Mouse (Mus musculus) heart, adult 2 months (tissue): ENCODE results near the gene Pole3.

Source experiments
- EP300 ChIP-seq: fragments of 200-500 bp; IDR thresholded peaks from 2 replicates; pipeline ENCODE4 v1.6.1; 2011; ENCODE audit warnings: low read depth, low read length, control low read depth; ENCODE audit not compliant: insufficient read depth
- POLR2A ChIP-seq: fragments of 200-500 bp; IDR thresholded peaks from 2 replicates; pipeline ENCODE4 v1.6.1; 2011; ENCODE audit warnings: mild to moderate bottlenecking, low read depth, low read length, control low read depth; ENCODE audit not compliant: insufficient read depth

DNA sequence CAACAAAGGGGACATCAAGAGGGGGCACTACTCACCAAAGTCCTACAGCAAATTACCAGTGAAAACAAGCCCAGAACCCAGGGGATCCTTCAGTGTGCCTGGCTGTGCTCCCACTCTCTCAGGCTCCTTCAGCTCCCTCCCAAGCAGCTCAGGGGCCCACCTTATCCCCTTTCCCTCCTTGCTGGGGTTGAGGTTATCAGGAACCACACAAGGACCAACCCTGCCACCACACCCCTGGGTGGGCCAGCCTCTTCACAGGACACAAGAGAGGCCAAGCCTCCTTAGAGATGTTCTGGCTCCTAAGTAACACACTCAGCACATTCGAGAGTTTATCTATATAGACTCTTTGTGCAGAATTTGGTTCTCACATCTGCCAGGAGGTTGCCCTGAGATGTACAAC, 8.3 kb downstream of the Pole3 start:
- no peak for TF ChIP-seq POLR2A
- no peak for TF ChIP-seq EP300
